Mouse (Mus musculus) E14TG2a.4 (cell line): ENCODE measurements around the gene Usp44.

Experiments
- CTCF ChIP-seq: conservative IDR thresholded peaks from 2 replicates; pipeline ENCODE4 v1.5.1; 2014; ENCODE audit warnings: low read length
- NANOG ChIP-seq: IDR thresholded peaks from 2 replicates; pipeline ENCODE4 v1.6.1; 2014; ENCODE audit warnings: borderline replicate concordance, low read length, mixed read lengths
- POU5F1 ChIP-seq: IDR thresholded peaks from 2 replicates; pipeline ENCODE4 v1.6.1; 2014; ENCODE audit warnings: low read length, borderline replicate concordance

GRCm38 (mm10) chr10:93832811-93833210 is 1.5 kb downstream of the Usp44 start:
- TF ChIP-seq CTCF: no peak
- no peak for TF ChIP-seq POU5F1
- TF ChIP-seq NANOG: no peak
